ENCODE assay signal across 16 mouse cellular contexts in the genomic region with DNA sequence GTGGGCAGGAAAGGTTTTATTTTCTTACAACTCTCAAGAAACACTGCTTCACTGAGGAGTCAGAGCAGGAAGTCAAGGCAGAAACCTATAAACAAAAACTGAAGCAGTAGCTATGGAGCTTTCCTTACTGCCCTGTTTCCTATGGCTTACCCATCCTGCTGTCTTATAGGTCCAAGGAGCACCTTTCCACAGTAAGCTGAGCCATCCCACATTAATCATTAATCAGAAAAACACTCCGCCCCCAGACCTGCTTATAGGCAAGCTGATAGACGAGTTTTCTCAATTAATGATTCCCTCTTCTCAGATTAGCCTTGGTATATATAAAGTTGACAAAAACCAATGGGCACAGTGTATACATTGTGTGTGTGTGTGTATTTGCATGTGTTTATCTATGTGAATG.
"Had no signal": no experiment of that assay in that cellular context is flagged by ENCODE, and none has a peak within 500 bp of the region (broad histone marks: within the 10 kb centered on the region; RNA-seq: fewer than 3 reads in every experiment).

No protein-coding gene starts in this region.

- H3K9ac ChIP-seq: lung, embryonic 15.5 days; midbrain, embryonic 13.5 days; midbrain, embryonic 15.5 days; neural tube, embryonic 12.5 days; stomach, embryonic 15.5 days had no signal

- ATAC-seq: lung, postnatal 0 days; midbrain, embryonic 13.5 days; midbrain, embryonic 15.5 days had no signal

- H3K36me3 ChIP-seq: lung, embryonic 15.5 days; midbrain, embryonic 13.5 days; midbrain, embryonic 15.5 days; neural tube, embryonic 12.5 days; stomach, embryonic 15.5 days had no signal

- H3K4me3 ChIP-seq: lung, embryonic 15.5 days; megakaryocyte, embryonic 14.5 days; midbrain, embryonic 13.5 days; midbrain, embryonic 15.5 days; neural tube, embryonic 12.5 days; stomach, embryonic 15.5 days had no signal

- H3K27me3 ChIP-seq: lung, embryonic 15.5 days; megakaryocyte, embryonic 14.5 days; midbrain, embryonic 13.5 days; midbrain, embryonic 15.5 days; neural tube, embryonic 12.5 days; stomach, embryonic 15.5 days had no signal

- DNase-seq: lung, postnatal 14 days; lung, postnatal 36 days; right cerebral cortex, postnatal 14 days; thymus, adult 2 months; thymus, postnatal 25 days; thymus, postnatal 4 days had no signal

- H3K9me3 ChIP-seq: lung, embryonic 15.5 days; megakaryocyte, embryonic 14.5 days; midbrain, embryonic 13.5 days; midbrain, embryonic 15.5 days; neural tube, embryonic 12.5 days; stomach, embryonic 15.5 days had no signal

- H3K27ac ChIP-seq: lung, embryonic 15.5 days; macrophage; midbrain, embryonic 13.5 days; midbrain, embryonic 15.5 days; neural tube, embryonic 12.5 days; stomach, embryonic 15.5 days; stomach, postnatal 0 days had no signal

- H3K4me2 ChIP-seq: lung, embryonic 15.5 days; midbrain, embryonic 11.5 days; midbrain, embryonic 13.5 days; midbrain, embryonic 15.5 days; neural tube, embryonic 12.5 days; stomach, embryonic 15.5 days had no signal

- H3K4me1 ChIP-seq: lung, embryonic 15.5 days; megakaryocyte, embryonic 14.5 days; midbrain, embryonic 13.5 days; midbrain, embryonic 15.5 days; neural tube, embryonic 12.5 days; stomach, embryonic 15.5 days had no signal
